8 mouse cellular contexts compared by ENCODE assay signal in the genomic region with DNA sequence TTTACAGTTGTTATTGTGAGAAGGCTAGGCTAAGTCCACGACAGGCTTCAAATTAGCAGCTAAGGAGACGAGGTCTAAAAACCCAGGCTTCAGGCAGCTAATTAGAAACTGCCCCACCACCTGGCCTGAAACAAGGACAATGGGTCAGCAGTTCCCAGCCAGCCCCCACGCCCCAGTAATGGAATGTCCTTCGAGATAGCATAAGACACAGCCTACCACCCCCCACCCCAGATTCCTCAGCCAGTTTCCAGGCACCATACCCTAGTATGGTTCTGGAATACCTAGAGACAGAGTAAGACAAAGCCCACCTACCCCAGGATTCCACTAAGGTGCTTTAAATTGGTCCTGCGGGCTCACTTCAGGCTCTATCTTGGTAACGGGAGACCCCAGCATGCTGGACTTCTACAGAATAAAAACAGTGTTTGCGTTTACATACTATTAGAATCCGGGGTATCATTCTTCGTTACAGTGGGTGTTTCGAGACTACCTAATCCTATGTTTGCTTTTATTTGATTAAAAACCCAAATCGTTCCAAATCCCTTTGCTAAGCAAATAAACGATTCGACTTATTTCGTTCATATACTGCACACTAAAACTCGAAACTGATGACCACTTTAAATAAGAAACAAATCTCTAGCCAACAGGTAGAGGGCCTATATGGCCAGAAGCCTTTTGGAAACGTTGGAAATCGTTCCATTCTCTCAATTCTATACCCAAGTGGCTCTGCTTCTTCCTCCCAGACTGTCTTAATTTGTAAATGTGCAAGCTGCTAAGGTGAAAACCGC. TPM values are rescaled to one million over a fixed set of nuclear protein-coding genes. Genes with fewer than 3 reads are reported as not detected.
DNase-seq lines count a peak whose midpoint lies in the region; ATAC-seq and TF ChIP-seq lines count a peak whose summit lies in the region.

No protein-coding gene starts in this region.

- peak overlapping the region; percentile 80 for H3K4me3 ChIP-seq in bone marrow macrophage, adult 2 months (ENCODE audit: insufficient read depth, low read length)
- H3K4me3 ChIP-seq in forebrain, embryonic 13.5 days = peak overlapping the region; percentile 94
- H3K4me3 ChIP-seq in kidney, adult 2 months (ENCODE audit: insufficient read depth, low read depth, low read length) = peak overlapping the region; percentile 67
- H3K4me3 ChIP-seq in stomach, embryonic 16.5 days (replicated peaks; ENCODE audit: low read length) = peak overlapping the region; percentile 53

- H3K4me1 ChIP-seq in bone marrow macrophage, adult 2 months (ENCODE audit: control insufficient read depth, insufficient read depth, low read length) = peaks cover 18% of the 10 kb centered on the region
- H3K4me1 ChIP-seq in forebrain, embryonic 13.5 days = peaks cover 25% of the 10 kb centered on the region
- H3K4me1 ChIP-seq in kidney, adult 2 months (ENCODE audit: control insufficient read depth, insufficient read depth, low read length) = peaks cover 14% of the 10 kb centered on the region
- peaks cover 13% of the 10 kb centered on the region for H3K4me1 ChIP-seq in stomach, embryonic 16.5 days (ENCODE audit: control insufficient read depth, insufficient read depth, low read length)

- H3K9me3 ChIP-seq in forebrain, embryonic 13.5 days (replicated peaks) = no peaks in the 10 kb centered on the region
- no peaks in the 10 kb centered on the region for H3K9me3 ChIP-seq in stomach, embryonic 16.5 days (replicated peaks; ENCODE audit: control insufficient read depth, low read length)

- H3K9ac ChIP-seq in forebrain, embryonic 13.5 days = peak overlapping the region; percentile 93
- H3K9ac ChIP-seq in stomach, embryonic 16.5 days (ENCODE audit: low read length) = peak overlapping the region; percentile 79

- DNase-seq in adrenal gland, adult 2 months = peak; percentile 43
- no peak for DNase-seq in adrenal gland, adult 18-20 months (ENCODE audit: low spot score in 2 of 2)
- peak; percentile 54 for DNase-seq in kidney, adult 2 months
- DNase-seq in lung, postnatal 10 days = peak; percentile 47
- no peak for DNase-seq in right cerebral cortex, postnatal 36 days (ENCODE audit: low spot score in 2 of 2)

- TF ChIP-seq POLR2A in bone marrow macrophage, adult 2 months (IDR thresholded peaks at IDR 0.05; ENCODE audit: borderline replicate concordance, low read depth, low read length) = no peak
- no peak for TF ChIP-seq POLR2A in kidney, adult 2 months (IDR thresholded peaks at IDR 0.05; ENCODE audit: low read depth, low read length)

- H3K27ac ChIP-seq in bone marrow macrophage, adult 2 months (ENCODE audit: insufficient read depth, low read depth, low read length) = peak overlapping the region; percentile 96
- H3K27ac ChIP-seq in forebrain, embryonic 13.5 days = peak overlapping the region; percentile 98
- H3K27ac ChIP-seq in kidney, adult 2 months (ENCODE audit: insufficient read depth, low read depth, low read length) = peak overlapping the region; percentile 98
- peak overlapping the region; percentile 93 for H3K27ac ChIP-seq in stomach, embryonic 16.5 days (ENCODE audit: low read length)

- no peak for ATAC-seq in forebrain, embryonic 13.5 days
- ATAC-seq in stomach, embryonic 16.5 days (ENCODE audit: insufficient read depth, low FRiP score) = no peak

- 1% methylated on average over 18 of the region's 18 CpGs for WGBS in forebrain, embryonic 13.5 days
- 4% methylated on average over 18 of the region's 18 CpGs for WGBS in kidney, adult 2 months
- 3% methylated on average over 18 of the region's 18 CpGs for WGBS in stomach, embryonic 16.5 days

- no peak for TF ChIP-seq CTCF in bone marrow macrophage, adult 2 months (IDR thresholded peaks at IDR 0.05; ENCODE audit: low read depth, low read length)
- no peak for TF ChIP-seq CTCF in kidney, adult 2 months (conservative IDR thresholded peaks at IDR 0.05; ENCODE audit: insufficient read depth, insufficient read length, low read depth, low read length)

- H3K36me3 ChIP-seq in forebrain, embryonic 13.5 days (ENCODE audit: poor library complexity, severe bottlenecking) = peaks cover 8% of the 10 kb centered on the region
- peaks cover 5% of the 10 kb centered on the region for H3K36me3 ChIP-seq in kidney, adult 2 months (ENCODE audit: control insufficient read depth, insufficient read depth, low read length)
- H3K36me3 ChIP-seq in stomach, embryonic 16.5 days (ENCODE audit: control insufficient read depth, insufficient read depth, low read length) = no peaks in the 10 kb centered on the region

- no peaks in the 10 kb centered on the region for H3K27me3 ChIP-seq in forebrain, embryonic 13.5 days
- H3K27me3 ChIP-seq in kidney, adult 2 months (replicated peaks; ENCODE audit: control insufficient read depth, insufficient read depth, low read length) = no peaks in the 10 kb centered on the region
- H3K27me3 ChIP-seq in stomach, embryonic 16.5 days (ENCODE audit: control insufficient read depth, insufficient read depth, low read length) = no peaks in the 10 kb centered on the region

- H3K4me2 ChIP-seq in forebrain, embryonic 13.5 days = peak overlapping the region; percentile 70
- H3K4me2 ChIP-seq in stomach, embryonic 16.5 days (ENCODE audit: low read depth, low read length) = peak overlapping the region; percentile 65

RNA-seq across cellular contexts. Expression of gene Hnrnpa3, which starts 1.0 kb away (rescaled TPM):
- 100 to 1,000 TPM; 311 to 403 TPM for total RNA-seq in adrenal gland, adult 2 months (2021)
- 3.7 and 3.8 TPM in 2 replicates for polyA plus RNA-seq in adrenal gland, adult 2 months (2012; rRNA removed)
- 100 to 1,000 TPM; 323 to 382 TPM for total RNA-seq in adrenal gland, adult 18-20 months (2021)
- polyA plus RNA-seq in bone marrow macrophage, adult 2 months (2012; ENCODE audit: insufficient read depth, insufficient read length, missing spikeins) = 183 and 208 TPM in 2 replicates
- 354 and 365 TPM in 2 replicates for polyA plus RNA-seq in forebrain, embryonic 13.5 days (2015; fragmentation: Nextera tagmentation; extraction: Ambion mirVana)
- polyA plus RNA-seq in kidney, adult 2 months (2012; rRNA removed) = 16.2 and 34.0 TPM in 2 replicates
- 194 and 260 TPM in 2 replicates for polyA plus RNA-seq in stomach, embryonic 16.5 days (2015; fragmentation: Nextera tagmentation; extraction: Ambion mirVana)

RNA-seq across cellular contexts. Expression of gene Nfe2l2, which starts 46.3 kb away (rescaled TPM):
- total RNA-seq in adrenal gland, adult 2 months (2021) = 100 to 1,000 TPM in 1 of 2 experiments, 10 to 100 TPM in 1; 84.3 to 124 TPM
- polyA plus RNA-seq in adrenal gland, adult 2 months (2012; rRNA removed) = 36.3 and 42.9 TPM in 2 replicates
- 100 to 1,000 TPM; 102 to 116 TPM for total RNA-seq in adrenal gland, adult 18-20 months (2021)
- 266 and 269 TPM in 2 replicates for polyA plus RNA-seq in bone marrow macrophage, adult 2 months (2012; ENCODE audit: insufficient read depth, insufficient read length, missing spikeins)
- polyA plus RNA-seq in forebrain, embryonic 13.5 days (2015; fragmentation: Nextera tagmentation; extraction: Ambion mirVana) = 15.6 and 15.9 TPM in 2 replicates
- 58.0 and 59.5 TPM in 2 replicates for polyA plus RNA-seq in kidney, adult 2 months (2012; rRNA removed)
- 128 and 142 TPM in 2 replicates for polyA plus RNA-seq in stomach, embryonic 16.5 days (2015; fragmentation: Nextera tagmentation; extraction: Ambion mirVana)

Comparison
In these comparisons a context has a peak if more than half of its experiments do, and no peak if none do; other contexts are left out.
1. DNase-seq: peak in adrenal gland, adult 2 months (single experiment), kidney, adult 2 months (single experiment) and lung, postnatal 10 days (single experiment); none in adrenal gland, adult 18-20 months (0 of 2) and right cerebral cortex, postnatal 36 days (0 of 2).
2. Peak in every context shown above with its lines, with median percentiles within 50 percentile points of each other: H3K27ac ChIP-seq and H3K4me3 ChIP-seq.